Mouse (Mus musculus): Measurements from ENCODE around the gene Fscn2. TPM values are rescaled to one million over a fixed set of nuclear protein-coding genes. Genes with fewer than 3 reads are reported as not detected.

Gene Fscn2
- polyA plus RNA-seq (2012; rRNA removed) = not detected in 2 replicates

GRCm38 (mm10) chr11:120361295-120361694 lies at the start of gene Fscn2:
Gene Fscn2 (plus strand): TSS chr11:120361534.

GRCm38 (mm10) chr11:120347791-120348683 lies 13.3 kb upstream of the Fscn2 start, which contains the start of gene Actg1:
Gene Actg1 (minus strand): TSS chr11:120348542.

GRCm38 (mm10) chr11:120378611-120379540 lies 17.5 kb downstream of the Fscn2 start, which contains the start of gene Faap100:
Gene Faap100 (minus strand): TSS chr11:120378764.

Other genes starting within 250 kb of the Fscn2 start
- gene Slc38a10, start 210.2 kb upstream of the Fscn2 start, polyA plus RNA-seq (2012; rRNA removed) = 27.9 and 32.8 TPM in 2 replicates
- gene Bahcc1, start 128.6 kb upstream of the Fscn2 start, polyA plus RNA-seq (2012; rRNA removed) = 0.88 and 1.3 TPM in 2 replicates
- 247 and 252 TPM in 2 replicates for gene Actg1, start 13.0 kb upstream of the Fscn2 start, polyA plus RNA-seq (2012; rRNA removed)
- gene Faap100, start 17.2 kb downstream of the Fscn2 start, polyA plus RNA-seq (2012; rRNA removed) = 5.6 and 6.2 TPM in 2 replicates
- 17.2 and 19.2 TPM in 2 replicates for gene Nploc4, start 76.2 kb downstream of the Fscn2 start, polyA plus RNA-seq (2012; rRNA removed)
- gene Tspan10, start 81.1 kb downstream of the Fscn2 start, polyA plus RNA-seq (2012; rRNA removed) = not detected in 2 replicates
- gene Pde6g, start 92.0 kb downstream of the Fscn2 start, polyA plus RNA-seq (2012; rRNA removed) = 0.20 and 0.23 TPM in 2 replicates
- 10.7 and 12.5 TPM in 2 replicates for gene Oxld1, start 96.5 kb downstream of the Fscn2 start, polyA plus RNA-seq (2012; rRNA removed)
- gene Ccdc137, start 96.6 kb downstream of the Fscn2 start, polyA plus RNA-seq (2012; rRNA removed) = 10.3 and 12.0 TPM in 2 replicates
- gene Arl16, start 106.1 kb downstream of the Fscn2 start, polyA plus RNA-seq (2012; rRNA removed) = 11.1 and 11.7 TPM in 2 replicates
- gene Mrpl12, start 123.1 kb downstream of the Fscn2 start, polyA plus RNA-seq (2012; rRNA removed) = 72.1 and 77.6 TPM in 2 replicates
- 30.6 and 30.7 TPM in 2 replicates for gene Slc25a10, start 130.3 kb downstream of the Fscn2 start, polyA plus RNA-seq (2012; rRNA removed)
- 49.1 and 58.0 TPM in 2 replicates for gene Gcgr, start 169.2 kb downstream of the Fscn2 start, polyA plus RNA-seq (2012; rRNA removed)
- gene Mcrip1, start 188.2 kb downstream of the Fscn2 start, polyA plus RNA-seq (2012; rRNA removed) = 41.8 and 45.5 TPM in 2 replicates
- not detected in 2 replicates for gene Ppp1r27, start 189.6 kb downstream of the Fscn2 start, polyA plus RNA-seq (2012; rRNA removed)
- gene P4hb, start 211.7 kb downstream of the Fscn2 start, polyA plus RNA-seq (2012; rRNA removed) = 432 and 494 TPM in 2 replicates
- 142 and 152 TPM in 2 replicates for gene Arhgdia, start 220.1 kb downstream of the Fscn2 start, polyA plus RNA-seq (2012; rRNA removed)
- 49.6 and 60.6 TPM in 2 replicates for gene Alyref, start 236.8 kb downstream of the Fscn2 start, polyA plus RNA-seq (2012; rRNA removed)
- 34.4 and 36.3 TPM in 2 replicates for gene Anapc11, start 236.9 kb downstream of the Fscn2 start, polyA plus RNA-seq (2012; rRNA removed)
- gene Npb, start 246.9 kb downstream of the Fscn2 start, polyA plus RNA-seq (2012; rRNA removed) = 4.7 TPM in 2 replicates

Data from liver, embryonic 18 days (tissue).